Mouse (Mus musculus) urinary bladder, postnatal 36 days (tissue): ENCODE measurements around the gene Hsd17b3.
"Not testable (repeated sequence)": the region's sequence is repeated elsewhere in the genome, so short reads cannot be mapped to it uniquely, and the experiment has no call there.

Experiments
- DNase-seq, 2 experiments: peaks; one replicate each; pipeline ENCODE4 v3.0.0; 2022; ENCODE audit warnings: low spot score in 2 of 2, mixed read lengths in 1 of 2

The Hsd17b3 gene

GRCm38 (mm10) chr13:64083331-64083730 is 5.7 kb downstream of the Hsd17b3 start:
- DNase-seq = no peak

GRCm38 (mm10) chr13:64081012-64081919 is 7.8 kb downstream of the Hsd17b3 start:
- no peak for DNase-seq

- no peak for DNase-seq
Observed at GRCm38 (mm10) chr13:64077591-64077990, 11.4 kb downstream of the Hsd17b3 start.

- no peak for DNase-seq
Observed at GRCm38 (mm10) chr13:64076074-64076473, 13.0 kb downstream of the Hsd17b3 start.

GRCm38 (mm10) chr13:64066653-64067052 is 22.4 kb downstream of the Hsd17b3 start:
- DNase-seq = no peak

GRCm38 (mm10) chr13:64064276-64064675 is 24.8 kb downstream of the Hsd17b3 start:
- DNase-seq = no peak

- DNase-seq = no peak
Observed at GRCm38 (mm10) chr13:64060935-64061506, 28.0 kb downstream of the Hsd17b3 start.

- DNase-seq = no peak
Observed at GRCm38 (mm10) chr13:64053959-64054358, 35.1 kb downstream of the Hsd17b3 start.

GRCm38 (mm10) chr13:64052281-64052680 is 36.7 kb downstream of the Hsd17b3 start:
- DNase-seq = not testable (repeated sequence)

GRCm38 (mm10) chr13:64050895-64051294 is 38.1 kb downstream of the Hsd17b3 start:
- no peak for DNase-seq

- no peak for DNase-seq
Observed at GRCm38 (mm10) chr13:64049535-64049934, 39.5 kb downstream of the Hsd17b3 start.

- no peak for DNase-seq
Observed at GRCm38 (mm10) chr13:64048467-64048866, 40.6 kb downstream of the Hsd17b3 start.

GRCm38 (mm10) chr13:64039976-64040375 is 49.1 kb downstream of the Hsd17b3 start:
- DNase-seq = no peak

GRCm38 (mm10) chr13:64038114-64038513 is 50.9 kb downstream of the Hsd17b3 start:
- no peak for DNase-seq

- DNase-seq = peak; percentile 51 to 63
Observed at GRCm38 (mm10) chr13:64036079-64037011, 52.7 kb downstream of the Hsd17b3 start.

GRCm38 (mm10) chr13:64035036-64035435 is 54.0 kb downstream of the Hsd17b3 start:
- no peak for DNase-seq

GRCm38 (mm10) chr13:64033921-64034320 is 55.1 kb downstream of the Hsd17b3 start:
- DNase-seq = no peak

- DNase-seq = no peak
Observed at GRCm38 (mm10) chr13:64033181-64033580, 55.8 kb downstream of the Hsd17b3 start.

- no peak for DNase-seq
Observed at GRCm38 (mm10) chr13:64031254-64031653, 57.8 kb downstream of the Hsd17b3 start.

- DNase-seq = no peak
Observed at GRCm38 (mm10) chr13:64030792-64031191, 58.2 kb downstream of the Hsd17b3 start.

- DNase-seq = no peak
Observed at GRCm38 (mm10) chr13:64024803-64025202, 64.2 kb downstream of the Hsd17b3 start.
